Mouse (Mus musculus): ENCODE measurements around the gene Atxn1. TPM values are rescaled to one million over a fixed set of nuclear protein-coding genes. Genes with fewer than 3 reads are reported as not detected.
A peak's percentile ranks its signal among the peaks of the same experiment; 100 is the strongest.

The Atxn1 gene
- polyA plus RNA-seq, 1 experiment from 2014 or later = 5.3 TPM

DNA sequence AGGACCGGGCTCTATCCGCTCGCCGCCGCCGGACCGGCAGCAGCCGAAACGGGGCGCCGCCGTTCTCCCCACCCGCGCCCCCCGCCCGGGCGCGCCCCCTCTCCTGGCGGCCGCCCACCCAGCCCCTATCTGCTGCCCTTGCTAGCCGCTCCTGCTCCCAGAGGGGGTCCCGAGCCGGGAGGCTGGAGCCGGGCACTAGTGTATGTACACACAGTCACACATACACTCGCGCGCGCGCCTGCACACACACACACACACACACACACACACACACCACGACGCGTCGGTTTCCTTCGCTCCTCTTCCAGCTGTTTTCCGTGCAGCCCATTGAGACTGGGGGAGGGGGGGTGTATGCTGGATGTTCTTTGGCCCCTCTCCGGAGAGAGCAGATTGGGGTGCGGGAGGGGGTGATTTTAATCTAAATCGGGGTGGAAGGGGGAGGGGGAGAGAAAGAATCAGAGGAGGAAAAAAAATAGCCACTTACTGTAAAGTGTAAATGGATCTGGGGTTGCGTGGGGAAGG lies 416 bp downstream of the Atxn1 start:
- WGBS = 1% methylated on average over 19 of the region's 39 CpGs
- Histone ChIP-seq H3K9ac (ENCODE audit: low read depth, low read length) (peak overlapping the region; percentile 97), H3K27me3 (replicated peaks; ENCODE audit: control insufficient read depth, insufficient read depth, low read length) (no peaks in the 10 kb centered on the region), H3K4me1 (ENCODE audit: control insufficient read depth, insufficient read depth, low read length) (peaks cover 27% of the 10 kb centered on the region), H3K36me3 (ENCODE audit: control insufficient read depth, insufficient read depth, low read length) (no peaks in the 10 kb centered on the region), H3K9me3 (ENCODE audit: control insufficient read depth, low read length) (no peaks in the 10 kb centered on the region), H3K27ac (ENCODE audit: low read length) (peak overlapping the region; percentile 97), H3K4me3 (ENCODE audit: low read length) (peak overlapping the region; percentile 94), H3K4me2 (ENCODE audit: low read depth, low read length) (peak overlapping the region; percentile 73)
- peak; percentile 36 for ATAC-seq

DNA sequence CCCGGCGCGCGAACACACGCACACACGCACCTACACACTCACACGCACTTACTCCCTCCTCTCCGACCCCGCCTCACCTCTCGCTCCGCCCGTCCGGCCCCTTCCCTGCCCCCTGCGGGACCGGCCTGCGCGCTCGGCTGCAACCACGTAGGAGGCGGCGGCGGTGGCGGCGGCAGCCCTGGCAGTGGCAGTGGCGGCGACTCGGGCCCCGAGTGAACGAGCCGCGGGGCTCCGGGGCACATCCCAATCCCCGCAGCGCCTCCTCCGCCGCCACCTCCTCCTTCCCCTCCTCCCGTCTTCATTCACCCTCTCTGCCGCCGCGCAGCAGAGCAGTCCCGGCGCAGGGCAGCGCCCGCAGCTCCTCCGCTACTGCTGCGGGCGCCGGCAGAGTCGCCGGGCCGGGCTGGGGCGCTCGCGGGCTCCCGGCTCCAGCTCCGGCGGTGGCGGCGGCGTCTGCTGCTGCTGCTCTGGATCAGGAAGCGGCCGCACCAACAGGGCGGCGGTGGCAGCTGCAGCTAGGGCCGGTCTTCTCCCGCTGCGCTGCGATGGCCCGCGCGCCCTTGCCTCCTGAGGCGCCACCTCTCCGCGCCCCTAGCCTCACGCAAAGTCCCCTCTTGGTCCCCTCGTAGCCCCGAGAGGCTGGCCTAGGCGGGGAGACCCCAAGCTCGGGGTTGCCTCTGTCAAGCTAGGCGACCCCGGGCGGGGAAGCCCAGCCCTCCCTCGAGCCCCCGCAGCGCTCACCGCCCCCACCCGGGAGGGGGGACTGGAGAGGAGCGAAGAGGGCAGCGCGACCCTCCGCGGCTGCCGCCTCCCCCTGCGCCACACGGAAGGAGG lies 1.1 kb downstream of the Atxn1 start:
- Histone ChIP-seq H3K36me3 (ENCODE audit: control insufficient read depth, insufficient read depth, low read length) (no peaks in the 10 kb centered on the region), H3K9me3 (ENCODE audit: control insufficient read depth, low read length) (no peaks in the 10 kb centered on the region), H3K4me2 (ENCODE audit: low read depth, low read length) (peak overlapping the region; percentile 73), H3K27me3 (replicated peaks; ENCODE audit: control insufficient read depth, insufficient read depth, low read length) (no peaks in the 10 kb centered on the region), H3K4me1 (ENCODE audit: control insufficient read depth, insufficient read depth, low read length) (peaks cover 32% of the 10 kb centered on the region), H3K4me3 (ENCODE audit: low read length) (peak overlapping the region; percentile 94), H3K9ac (ENCODE audit: low read depth, low read length) (peak overlapping the region; percentile 97), H3K27ac (ENCODE audit: low read length) (peak overlapping the region; percentile 97)
- peak; percentile 74 for ATAC-seq
- under 1% methylated on average over 75 of the region's 95 CpGs for WGBS

DNA sequence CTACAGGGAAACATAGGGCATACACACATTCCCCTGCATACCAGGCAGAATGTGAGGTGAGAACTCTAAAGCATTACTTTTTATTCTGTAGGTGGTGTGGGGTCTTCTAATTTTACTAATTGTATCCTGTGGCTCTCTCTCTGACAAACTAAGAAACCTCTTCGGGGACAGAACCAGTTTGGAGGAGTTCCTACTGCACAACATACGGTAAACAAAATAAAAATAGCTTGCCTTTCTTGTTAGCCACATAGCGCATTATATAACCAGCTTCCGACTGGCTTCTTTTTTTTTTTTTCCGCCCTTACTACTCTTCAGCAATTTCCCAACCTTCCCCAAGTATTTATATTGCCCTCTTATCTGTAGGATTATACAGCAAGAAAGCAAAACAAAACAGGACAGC lies 2.0 kb downstream of the Atxn1 start:
- Histone ChIP-seq H3K4me2 (ENCODE audit: low read depth, low read length) (peak overlapping the region; percentile 73), H3K36me3 (ENCODE audit: control insufficient read depth, insufficient read depth, low read length) (no peaks in the 10 kb centered on the region), H3K4me1 (ENCODE audit: control insufficient read depth, insufficient read depth, low read length) (peaks cover 37% of the 10 kb centered on the region), H3K27me3 (replicated peaks; ENCODE audit: control insufficient read depth, insufficient read depth, low read length) (no peaks in the 10 kb centered on the region), H3K9me3 (ENCODE audit: control insufficient read depth, low read length) (no peaks in the 10 kb centered on the region), H3K27ac (ENCODE audit: low read length) (peak overlapping the region; percentile 97; the same call in 1 of the 2 replicates), H3K4me3 (ENCODE audit: low read length) (peak overlapping the region; percentile 94), H3K9ac (ENCODE audit: low read depth, low read length) (peak overlapping the region; percentile 97)
- peak; percentile 7; the same call in 1 of the 2 replicates for ATAC-seq
- 3% methylated on average over 5 of the region's 5 CpGs for WGBS

DNA sequence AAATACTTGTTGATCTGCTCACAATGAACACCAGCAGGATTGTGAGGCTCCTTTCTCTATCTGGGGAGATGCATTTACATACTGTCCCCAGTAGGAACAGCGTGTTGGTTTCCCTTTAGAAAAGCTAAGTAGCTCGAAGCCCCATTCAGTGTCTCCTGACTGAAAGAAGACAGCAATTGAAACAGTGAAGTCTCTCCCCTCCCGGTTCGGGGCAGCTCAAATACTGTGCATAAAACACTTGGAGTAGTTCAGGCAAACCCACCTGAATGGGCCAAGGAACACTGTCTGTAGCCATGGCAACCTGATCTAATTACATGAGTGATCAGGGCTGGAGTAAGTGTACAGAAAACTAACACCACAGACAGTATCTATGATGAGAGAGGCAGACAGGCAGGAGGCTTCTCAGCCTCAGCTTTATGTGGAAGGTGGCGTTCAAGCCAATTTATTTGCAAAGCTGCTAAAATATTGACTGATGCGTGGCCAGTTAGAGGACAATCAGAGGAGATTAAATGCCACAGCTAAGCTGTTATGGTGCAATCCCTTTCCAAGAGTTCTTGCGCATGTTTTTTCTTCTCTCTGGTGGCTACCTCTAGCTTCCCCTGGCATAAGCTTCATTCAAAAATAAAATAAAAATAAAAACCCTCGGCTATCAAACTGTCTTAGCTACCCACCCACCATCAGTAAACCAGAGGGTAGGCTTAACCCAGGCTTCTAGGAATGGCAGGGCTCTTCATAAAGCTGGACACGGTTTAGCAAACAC lies 2.8 kb downstream of the Atxn1 start:
- Histone ChIP-seq H3K27ac (ENCODE audit: low read length) (no peak overlapping the region), H3K36me3 (ENCODE audit: control insufficient read depth, insufficient read depth, low read length) (no peaks in the 10 kb centered on the region), H3K27me3 (replicated peaks; ENCODE audit: control insufficient read depth, insufficient read depth, low read length) (no peaks in the 10 kb centered on the region), H3K9ac (ENCODE audit: low read depth, low read length) (0 out of 2 replicates have a peak overlapping the region, but pooled peaks have one; percentile 3), H3K9me3 (ENCODE audit: control insufficient read depth, low read length) (no peaks in the 10 kb centered on the region), H3K4me2 (ENCODE audit: low read depth, low read length) (peak overlapping the region; percentile 73; the same call in 1 of the 2 replicates), H3K4me3 (ENCODE audit: low read length) (0 out of 2 replicates have a peak overlapping the region, but pooled peaks have one; percentile 94), H3K4me1 (ENCODE audit: control insufficient read depth, insufficient read depth, low read length) (peaks cover 37% of the 10 kb centered on the region)
- ATAC-seq = no peak
- WGBS = 47% methylated on average over 9 of the region's 9 CpGs

DNA sequence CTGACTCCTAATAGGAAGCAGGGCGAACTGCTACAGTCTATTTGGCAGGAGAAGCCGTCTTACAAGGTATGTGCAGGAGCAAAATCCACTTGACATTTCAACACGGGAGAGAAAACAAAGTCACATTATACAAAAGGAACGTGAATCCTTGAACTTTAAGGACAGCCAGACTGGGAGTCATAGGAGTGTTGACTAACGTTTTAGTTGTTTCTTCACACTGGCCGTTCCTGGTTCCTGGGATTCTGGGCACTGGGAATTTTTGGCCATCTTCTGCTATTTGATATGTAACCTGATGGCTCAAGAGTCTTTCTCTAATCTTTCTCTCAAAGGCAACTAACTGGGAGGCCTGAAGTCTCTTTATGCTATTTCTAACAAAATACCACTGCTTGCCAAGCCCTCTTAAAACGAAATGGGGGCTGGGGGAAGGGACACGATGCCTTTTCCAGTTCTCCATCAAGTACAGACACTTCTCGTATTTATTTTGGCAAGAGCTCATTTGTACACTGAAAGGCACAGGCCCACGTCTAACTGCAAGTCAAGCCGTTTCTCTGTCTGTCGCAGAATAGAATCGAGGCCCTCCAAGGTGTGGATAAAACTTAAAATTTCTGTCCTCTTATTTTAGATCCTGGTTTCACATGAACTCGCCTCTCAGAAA lies 4.4 kb downstream of the Atxn1 start:
- no peak overlapping the region for H3K4me2 ChIP-seq (ENCODE audit: low read depth, low read length)
- no peak for ATAC-seq
- no peak overlapping the region for H3K27ac ChIP-seq (ENCODE audit: low read length)
- no peaks in the 10 kb centered on the region for H3K9me3 ChIP-seq (ENCODE audit: control insufficient read depth, low read length)
- no peak overlapping the region for H3K4me3 ChIP-seq (ENCODE audit: low read length)
- H3K36me3 ChIP-seq (ENCODE audit: control insufficient read depth, insufficient read depth, low read length) = no peaks in the 10 kb centered on the region
- no peak overlapping the region for H3K9ac ChIP-seq (ENCODE audit: low read depth, low read length)
- peaks cover 35% of the 10 kb centered on the region for H3K4me1 ChIP-seq (ENCODE audit: control insufficient read depth, insufficient read depth, low read length)
- WGBS = 61% methylated on average over 14 of the region's 14 CpGs
- H3K27me3 ChIP-seq (replicated peaks; ENCODE audit: control insufficient read depth, insufficient read depth, low read length) = no peaks in the 10 kb centered on the region

DNA sequence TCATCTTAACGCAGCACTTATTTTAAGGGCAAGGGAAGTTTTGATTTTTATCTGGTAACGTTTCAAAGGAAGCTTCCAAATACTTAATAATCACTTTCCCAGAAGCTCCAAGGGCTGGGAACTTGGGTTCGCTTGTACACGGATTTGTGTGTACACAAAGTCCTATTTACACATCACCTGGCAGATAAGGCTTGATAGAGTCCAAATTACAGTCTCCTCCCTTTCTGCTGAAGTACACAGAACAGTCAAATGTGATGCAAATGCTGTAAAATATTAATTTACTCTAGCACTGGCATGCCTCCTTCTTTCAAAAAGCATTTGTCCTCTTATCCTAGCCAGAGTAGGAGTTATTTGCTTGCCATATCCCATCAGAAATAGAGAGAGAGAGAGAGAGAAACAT lies 6.5 kb downstream of the Atxn1 start:
- WGBS = 46% methylated on average over 4 of the region's 4 CpGs
- ATAC-seq = no peak

DNA sequence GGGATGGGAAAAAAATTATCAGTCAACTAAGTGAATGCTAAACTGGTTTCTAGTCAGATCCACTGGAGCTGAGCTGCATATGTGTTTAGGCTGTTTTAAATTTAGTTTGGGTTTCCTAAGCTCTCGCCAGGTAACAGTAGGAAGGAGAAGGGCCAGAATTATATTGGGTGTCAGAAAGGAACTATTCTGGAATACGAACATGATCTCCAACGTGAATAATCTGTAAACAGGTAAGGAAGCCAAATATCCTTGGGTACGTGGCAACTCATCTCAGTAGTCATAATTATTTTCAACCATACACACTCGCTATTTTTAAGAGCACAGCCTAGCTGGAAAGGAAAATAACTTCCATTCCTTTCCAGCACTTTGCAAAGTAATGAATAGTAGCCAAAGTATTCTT lies 7.2 kb downstream of the Atxn1 start:
- no peak overlapping the region for H3K9ac ChIP-seq (ENCODE audit: low read depth, low read length)
- no peaks in the 10 kb centered on the region for H3K27me3 ChIP-seq (replicated peaks; ENCODE audit: control insufficient read depth, insufficient read depth, low read length)
- H3K4me3 ChIP-seq (ENCODE audit: low read length) = no peak overlapping the region
- H3K36me3 ChIP-seq (ENCODE audit: control insufficient read depth, insufficient read depth, low read length) = no peaks in the 10 kb centered on the region
- H3K9me3 ChIP-seq (ENCODE audit: control insufficient read depth, low read length) = no peaks in the 10 kb centered on the region
- no peak for ATAC-seq
- no peak overlapping the region for H3K27ac ChIP-seq (ENCODE audit: low read length)
- no peak overlapping the region for H3K4me2 ChIP-seq (ENCODE audit: low read depth, low read length)
- H3K4me1 ChIP-seq (ENCODE audit: control insufficient read depth, insufficient read depth, low read length) = peaks cover 34% of the 10 kb centered on the region
- 90% methylated on average over 5 of the region's 5 CpGs for WGBS

More for the DNA sequence above, 6.5 kb downstream of the Atxn1 start:
- Histone ChIP-seq H3K36me3 (ENCODE audit: control insufficient read depth, insufficient read depth, low read length) (no peaks in the 10 kb centered on the region), H3K4me1 (ENCODE audit: control insufficient read depth, insufficient read depth, low read length) (peaks cover 36% of the 10 kb centered on the region), H3K4me3 (ENCODE audit: low read length) (no peak overlapping the region), H3K9ac (ENCODE audit: low read depth, low read length) (no peak overlapping the region), H3K9me3 (ENCODE audit: control insufficient read depth, low read length) (no peaks in the 10 kb centered on the region), H3K4me2 (ENCODE audit: low read depth, low read length) (no peak overlapping the region), H3K27me3 (replicated peaks; ENCODE audit: control insufficient read depth, insufficient read depth, low read length) (no peaks in the 10 kb centered on the region), H3K27ac (ENCODE audit: low read length) (no peak overlapping the region)

DNA sequence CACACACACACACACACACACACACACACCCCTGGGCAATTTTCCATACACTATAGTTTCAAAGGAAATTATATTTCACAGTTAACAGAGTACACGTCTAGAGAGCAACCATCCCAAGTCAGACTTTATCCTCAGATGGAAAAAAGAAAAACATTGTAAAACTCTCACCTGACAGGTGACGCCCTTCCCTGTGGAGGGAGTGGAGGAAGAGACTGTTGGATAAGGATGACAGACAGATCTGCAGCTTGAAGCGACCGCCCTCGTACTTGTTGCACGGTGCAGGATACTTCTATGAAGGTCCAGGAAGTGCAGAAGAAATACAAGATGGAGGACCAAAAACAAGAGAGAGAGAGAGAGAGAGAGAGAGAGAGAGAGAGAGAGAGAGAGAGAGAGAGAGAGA lies 8.5 kb downstream of the Atxn1 start:
- Histone ChIP-seq H3K36me3 (ENCODE audit: control insufficient read depth, insufficient read depth, low read length) (no peaks in the 10 kb centered on the region), H3K9me3 (ENCODE audit: control insufficient read depth, low read length) (no peaks in the 10 kb centered on the region), H3K4me2 (ENCODE audit: low read depth, low read length) (no peak overlapping the region), H3K4me1 (ENCODE audit: control insufficient read depth, insufficient read depth, low read length) (peaks cover 22% of the 10 kb centered on the region), H3K27me3 (replicated peaks; ENCODE audit: control insufficient read depth, insufficient read depth, low read length) (no peaks in the 10 kb centered on the region), H3K27ac (ENCODE audit: low read length) (no peak overlapping the region), H3K9ac (ENCODE audit: low read depth, low read length) (no peak overlapping the region), H3K4me3 (ENCODE audit: low read length) (no peak overlapping the region)
- ATAC-seq = peak; percentile 74
- 68% methylated on average over 6 of the region's 6 CpGs for WGBS
